Mouse (Mus musculus): ENCODE results near the gene Scn7a. TPM values are rescaled to one million over a fixed set of nuclear protein-coding genes. Genes with fewer than 3 reads are reported as not detected.

Gene Scn7a
- total RNA-seq, 2 experiments from 2014 or later = 0.74 to 1.0 TPM

GRCm38 (mm10) chr2:66712071-66712470, 72.6 kb downstream of the Scn7a start:
- TF ChIP-seq CTCF (conservative IDR thresholded peaks at IDR 0.05) = no peak
- DNase-seq (ENCODE audit: low spot score in 2 of 2) = no peak
- Histone ChIP-seq H3K4me3 (no peak overlapping the region), H3K27ac (no peak overlapping the region)

- Histone ChIP-seq H3K27ac (no peak overlapping the region), H3K4me3 (no peak overlapping the region)
- TF ChIP-seq CTCF (conservative IDR thresholded peaks at IDR 0.05) = no peak
- DNase-seq (ENCODE audit: low spot score in 2 of 2) = no peak
Measured at GRCm38 (mm10) chr2:66692300-66692699, 92.4 kb downstream of the Scn7a start.

DNA sequence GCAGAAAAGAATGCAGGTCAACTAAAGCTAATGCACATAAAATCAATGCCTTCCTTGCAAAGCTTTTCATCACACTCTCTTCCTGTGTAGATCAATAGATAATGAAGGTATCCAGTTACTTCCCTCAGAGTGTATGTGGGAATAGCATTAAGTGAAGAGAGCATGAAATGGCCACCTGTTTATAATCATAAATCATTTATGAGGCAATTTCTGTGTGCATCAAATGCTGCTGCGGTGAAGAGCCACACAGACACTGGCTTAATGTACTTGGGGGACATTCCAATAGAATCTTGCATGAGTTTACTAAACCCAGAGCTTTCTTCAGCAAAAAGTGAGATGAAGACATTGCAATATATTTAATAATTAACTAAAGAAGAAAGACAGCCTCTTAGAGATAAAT, 122.7 kb downstream of the Scn7a start:
- DNase-seq (ENCODE audit: low spot score in 2 of 2) = no peak
- Histone ChIP-seq H3K27ac (no peak overlapping the region), H3K4me3 (no peak overlapping the region)
- TF ChIP-seq CTCF (conservative IDR thresholded peaks at IDR 0.05) = no peak

- DNase-seq (ENCODE audit: low spot score in 2 of 2) = no peak
- no peak overlapping the region for H3K27ac ChIP-seq
- H3K4me3 ChIP-seq = no peak overlapping the region
- no peak for TF ChIP-seq CTCF (conservative IDR thresholded peaks at IDR 0.05)
Measured at GRCm38 (mm10) chr2:66656430-66656829, 128.3 kb downstream of the Scn7a start.

- no peak overlapping the region for H3K4me3 ChIP-seq
- no peak for DNase-seq (ENCODE audit: low spot score in 2 of 2)
- no peak overlapping the region for H3K27ac ChIP-seq
- TF ChIP-seq CTCF (conservative IDR thresholded peaks at IDR 0.05) = no peak
Measured at GRCm38 (mm10) chr2:66655431-66655830, 129.3 kb downstream of the Scn7a start.

DNA sequence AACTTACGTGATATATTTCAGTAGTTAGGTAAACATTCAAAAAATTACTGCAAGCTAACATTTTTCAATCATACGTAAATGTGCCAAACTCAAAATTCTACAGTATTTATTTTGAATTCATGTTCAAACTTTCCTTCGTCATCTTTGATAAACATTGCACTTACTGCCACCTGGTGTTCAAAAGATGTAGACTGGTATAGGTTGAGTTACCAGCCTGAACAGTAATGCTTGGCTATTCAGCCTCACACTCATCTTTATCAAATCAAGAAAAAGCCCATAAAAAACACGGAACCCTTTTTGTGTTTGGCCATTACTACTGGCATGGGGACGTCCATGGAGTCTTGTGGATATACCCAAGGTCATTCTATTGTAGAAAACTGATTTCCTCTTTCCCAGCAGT, 140.3 kb downstream of the Scn7a start:
- no peak overlapping the region for H3K4me3 ChIP-seq
- DNase-seq (ENCODE audit: low spot score in 2 of 2) = peak; percentile 39 to 49
- no peak overlapping the region for H3K27ac ChIP-seq
- TF ChIP-seq CTCF (conservative IDR thresholded peaks at IDR 0.05) = peak; percentile 85

GRCm38 (mm10) chr2:66634580-66635359, 149.9 kb downstream of the Scn7a start, which contains the start of gene Scn9a:
Gene Scn9a, minus strand, starts transcription at chr2:66634962.
- H3K4me3 ChIP-seq = peak within 1 kb of the TSS; percentile 60
- TF ChIP-seq CTCF (conservative IDR thresholded peaks at IDR 0.05) = no peak
- H3K27ac ChIP-seq = peak within 1 kb of the TSS; percentile 44; the same call in 1 of the 2 replicates
- peak; percentile 16 to 35 for DNase-seq (ENCODE audit: low spot score in 2 of 2)

- no peak for DNase-seq (ENCODE audit: low spot score in 2 of 2)
- H3K4me3 ChIP-seq = no peak overlapping the region; the same call in 1 of the 2 replicates
- no peak for TF ChIP-seq CTCF (conservative IDR thresholded peaks at IDR 0.05)
- no peak overlapping the region for H3K27ac ChIP-seq
Measured at GRCm38 (mm10) chr2:66632728-66633127, 152.0 kb downstream of the Scn7a start.

Other genes with a start within 250 kb of the Scn7a start
- gene Scn9a, start 150.0 kb downstream of the Scn7a start, total RNA-seq (2021) = 1 to 10 TPM; 4.0 to 4.5 TPM

Measured in layer of hippocampus, adult 2 months (tissue).